Mouse (Mus musculus) hindbrain, embryonic 14.5 days (tissue): ENCODE results near the gene Cd46. TPM values are rescaled to one million over a fixed set of nuclear protein-coding genes. Genes with fewer than 3 reads are reported as not detected.

Experiments used
- ATAC-seq: fragments of 200-750 bp; cut with Nextera tagmentation; 2 replicates; pipeline ENCODE4 v1.8.0; 2017; ENCODE audit warnings: moderate number of reproducible peaks, mild to moderate bottlenecking, moderate TSS enrichment, moderate library complexity; ENCODE audit not compliant: low FRiP score
- DNase-seq: peaks from one replicate; pipeline ENCODE4 v3.0.0-alpha.2; 2015; ENCODE audit warnings: low spot score
- H3K27ac ChIP-seq: fragments of 300-500 bp; sonication (generic); 2 replicates; pipeline ENCODE4 v1.5.1; 2014; ENCODE audit warnings: mild to moderate bottlenecking, moderate library complexity
- H3K27me3 ChIP-seq: fragments of 300-500 bp; sonication (generic); 2 replicates; pipeline ENCODE4 v1.6.1; 2014; ENCODE audit warnings: mild to moderate bottlenecking, low read length, mixed read lengths; ENCODE audit not compliant: control insufficient read depth, insufficient read depth
- H3K36me3 ChIP-seq: fragments of 300-500 bp; sonication (generic); replicated peaks from 2 replicates; pipeline ENCODE4 v1.6.1; 2014; ENCODE audit not compliant: control insufficient read depth, insufficient read depth
- H3K4me1 ChIP-seq: fragments of 300-500 bp; sonication (generic); replicated peaks from 2 replicates; pipeline ENCODE4 v1.6.1; 2014; ENCODE audit warnings: antibody characterized with exemption, low read length, mixed read lengths; ENCODE audit not compliant: control insufficient read depth, insufficient read depth
- H3K4me2 ChIP-seq: fragments of 300-500 bp; sonication (generic); replicated peaks from 2 replicates; pipeline ENCODE4 v1.6.1; 2014; ENCODE audit warnings: mild to moderate bottlenecking, moderate library complexity
- H3K4me3 ChIP-seq: fragments of 300-500 bp; sonication (generic); replicated peaks from 2 replicates; pipeline ENCODE4 v1.5.1; 2014; ENCODE audit warnings: mild to moderate bottlenecking, low read length
- H3K9ac ChIP-seq: fragments of 300-500 bp; sonication (generic); 2 replicates; pipeline ENCODE4 v1.6.1; 2014
- H3K9me3 ChIP-seq: fragments of 300-500 bp; sonication (generic); 2 replicates; pipeline ENCODE4 v1.6.1; 2016; ENCODE audit warnings: low read length; ENCODE audit not compliant: control insufficient read depth
- WGBS: fragments of 180-500 bp; shearing (Covaris S2); extraction: QIAGEN DNeasy Blood & Tissue Kit; methylation state at CpG from one replicate; pipeline ENCODE4 v1.1.7; 2014; 5-methylcytosine and 5-hydroxymethylcytosine counted together
- polyA plus RNA-seq: library from polyadenylated mRNA; unstranded; fragments of >200 nt; fragmentation: Nextera tagmentation; extraction: Ambion mirVana; gene quantifications from 2 replicates; pipeline ENCODE4 v1.2.1, GENCODE M21; 2014

The Cd46 gene
- polyA plus RNA-seq: 0.99 and 1.7 TPM in 2 replicates

DNA sequence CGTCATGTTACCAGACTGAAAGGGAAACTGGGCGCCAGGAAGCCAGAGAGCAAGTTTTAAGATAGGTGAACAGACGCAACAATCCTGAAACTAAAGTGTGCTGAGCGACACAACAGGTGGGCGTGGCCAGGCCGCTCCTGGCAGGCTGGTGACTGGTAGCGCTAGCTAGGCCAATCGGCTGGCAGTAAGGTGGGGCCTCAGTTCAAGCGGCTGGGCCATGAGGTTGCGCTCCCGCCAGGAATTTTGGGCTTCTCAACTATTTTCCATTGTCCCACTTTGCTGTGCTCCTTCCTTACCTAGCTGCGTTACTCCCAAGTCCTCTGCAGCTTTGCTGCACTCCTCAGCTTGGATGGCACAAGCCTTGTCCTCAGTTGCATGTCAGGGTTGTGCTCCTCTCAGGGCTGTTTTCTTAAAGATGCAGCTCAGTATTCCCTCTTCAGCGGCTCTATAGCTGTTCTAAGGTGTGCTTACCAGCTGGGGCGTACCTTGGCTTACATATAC is at the start of gene Cd46:
Gene Cd46, minus strand, starts transcription at position 30 of the 501 bp plus-strand sequence.
- 0 out of 2 replicates have a peak, but pooled peaks cover 7% of the 10 kb centered on the region for H3K4me1 ChIP-seq
- H3K9ac ChIP-seq: 0 out of 2 replicates have a peak within 1 kb of the TSS, but pooled peaks have one; percentile 36
- H3K4me2 ChIP-seq: peak within 1 kb of the TSS; percentile 53
- peaks cover 6% of the 10 kb centered on the region; the same call in 1 of the 2 replicates for H3K36me3 ChIP-seq
- WGBS: 4% methylated on average over 14 of the region's 14 CpGs
- DNase-seq (peak; percentile 57), ATAC-seq (peak; percentile 87; the same call in 1 of the 2 replicates)
- no peak within 1 kb of the TSS for H3K27ac ChIP-seq
- no peaks in the 10 kb centered on the region for H3K27me3 ChIP-seq
- peak within 1 kb of the TSS; percentile 25 for H3K4me3 ChIP-seq
- H3K9me3 ChIP-seq: no peaks in the 10 kb centered on the region

DNA sequence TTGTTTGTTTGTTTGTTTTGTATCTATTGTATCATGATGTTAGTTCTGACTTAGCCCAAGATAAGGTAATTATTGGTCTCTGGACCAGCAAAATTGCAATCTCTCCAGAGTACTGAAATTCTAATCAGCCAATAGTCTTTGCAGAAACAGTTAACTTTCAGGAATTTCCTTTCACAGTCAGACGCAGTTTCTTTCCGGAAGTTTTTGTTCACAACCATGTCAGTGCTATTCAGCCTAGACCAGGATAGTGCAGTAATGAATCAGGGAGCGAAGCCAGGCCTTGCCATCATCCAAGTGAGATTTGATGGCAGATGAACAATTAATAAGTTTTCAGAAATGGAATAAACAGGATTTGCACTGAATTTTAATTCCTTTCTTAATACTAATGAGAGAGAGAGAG is 40.0 kb upstream of the Cd46 start:
- Histone ChIP-seq H3K27me3 (no peaks in the 10 kb centered on the region), H3K4me3 (peak overlapping the region; percentile 58), H3K4me1 (peaks cover 9% of the 10 kb centered on the region; the same call in 1 of the 2 replicates), H3K27ac (peak overlapping the region; percentile 94; the same call in 1 of the 2 replicates), H3K4me2 (peak overlapping the region; percentile 63), H3K36me3 (peaks cover 12% of the 10 kb centered on the region), H3K9ac (peak overlapping the region; percentile 78; the same call in 1 of the 2 replicates), H3K9me3 (no peaks in the 10 kb centered on the region)
- no peak for DNase-seq
- WGBS: 61% methylated on average over 3 of the region's 3 CpGs
- ATAC-seq: no peak

DNA sequence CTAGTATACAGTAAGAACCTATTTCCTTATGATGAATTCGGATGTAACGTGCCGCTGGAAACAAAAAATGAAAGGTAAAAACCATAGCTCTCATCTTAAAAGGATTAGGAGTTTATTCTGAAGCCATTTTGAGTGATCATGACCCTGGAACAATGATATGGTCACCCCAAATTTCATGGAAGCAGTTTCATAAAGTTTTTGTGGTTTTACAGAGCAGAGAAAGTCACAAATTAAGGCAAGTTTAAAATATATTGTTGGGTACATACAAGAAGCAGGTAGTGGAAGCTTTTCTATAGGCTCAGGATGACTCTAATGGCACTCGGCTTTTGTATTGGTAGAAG is 39.6 kb upstream of the Cd46 start:
- ATAC-seq (no peak), DNase-seq (no peak)
- peaks cover 9% of the 10 kb centered on the region; the same call in 1 of the 2 replicates for H3K4me1 ChIP-seq
- peaks cover 12% of the 10 kb centered on the region for H3K36me3 ChIP-seq
- peak overlapping the region; percentile 94 for H3K27ac ChIP-seq
- H3K9me3 ChIP-seq: no peaks in the 10 kb centered on the region
- peak overlapping the region; percentile 58 for H3K4me3 ChIP-seq
- WGBS: 28% methylated on average over 4 of the region's 4 CpGs
- H3K9ac ChIP-seq: peak overlapping the region; percentile 78
- no peaks in the 10 kb centered on the region for H3K27me3 ChIP-seq
- H3K4me2 ChIP-seq: peak overlapping the region; percentile 63

DNA sequence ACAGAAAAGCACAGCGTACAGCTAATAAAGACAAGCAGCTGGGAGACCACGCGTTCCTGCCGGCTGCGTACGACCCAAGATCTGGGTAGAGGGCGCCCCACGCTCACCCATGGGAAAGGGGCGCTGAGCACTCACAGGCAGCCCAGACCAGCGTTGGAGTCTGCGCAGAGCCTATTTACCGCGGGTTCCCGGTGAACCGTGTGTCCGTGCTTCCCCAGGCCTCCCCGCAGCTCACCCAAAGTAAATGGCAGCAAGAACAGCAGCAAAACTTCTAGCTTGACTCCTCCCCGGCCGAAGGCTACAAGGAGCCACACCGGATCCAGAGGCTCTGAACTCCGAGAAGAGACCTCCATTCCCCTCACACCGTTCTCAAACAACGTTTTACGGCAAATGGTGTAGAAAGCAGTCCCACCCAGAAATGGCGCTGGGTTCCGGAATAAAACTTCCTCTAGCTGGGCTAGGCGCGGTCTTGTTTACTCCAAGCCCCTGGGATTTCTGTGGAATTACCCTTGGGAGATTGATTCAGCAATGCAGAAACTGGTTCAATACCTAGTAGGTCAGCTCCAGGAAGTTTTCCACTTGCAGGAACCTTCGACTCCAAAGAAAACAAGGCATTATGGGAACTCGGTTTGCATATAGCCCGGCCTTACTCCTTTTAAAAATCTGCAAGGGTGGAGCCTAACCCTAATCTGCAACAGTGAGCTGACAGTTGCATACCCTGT is 39.1 kb upstream of the Cd46 start, which contains the start of gene Cr1l:
Gene Cr1l, minus strand, starts transcription at position 634 of the 722 bp plus-strand sequence.
- ATAC-seq (peak; percentile 98), DNase-seq (peak; percentile 85)
- Histone ChIP-seq H3K4me1 (peaks cover 9% of the 10 kb centered on the region; the same call in 1 of the 2 replicates), H3K9me3 (no peaks in the 10 kb centered on the region), H3K4me3 (peak within 1 kb of the TSS; percentile 58), H3K27ac (peak within 1 kb of the TSS; percentile 94), H3K4me2 (peak within 1 kb of the TSS; percentile 63), H3K27me3 (no peaks in the 10 kb centered on the region), H3K9ac (peak within 1 kb of the TSS; percentile 78), H3K36me3 (peaks cover 12% of the 10 kb centered on the region)
- WGBS: under 1% methylated on average over 31 of the region's 31 CpGs

DNA sequence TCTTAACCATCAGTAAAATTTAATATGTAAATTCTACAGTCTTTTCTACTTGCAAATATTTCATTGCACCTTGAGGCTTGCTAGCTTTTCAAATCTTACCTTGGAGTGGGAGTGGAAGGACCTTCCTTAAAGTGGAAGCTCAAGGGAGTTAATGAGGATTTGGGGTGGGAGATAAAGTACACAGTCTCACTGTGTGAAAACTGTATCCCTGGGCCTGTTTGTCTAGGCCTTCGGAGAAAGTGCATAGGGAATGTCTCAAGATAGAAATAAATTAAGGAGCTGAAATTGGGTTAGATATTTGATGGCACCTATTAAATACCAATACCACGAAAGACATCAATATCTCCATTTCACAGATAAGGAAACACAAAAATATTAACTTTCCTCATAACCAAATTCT is 38.4 kb upstream of the Cd46 start:
- Histone ChIP-seq H3K9ac (peak overlapping the region; percentile 78), H3K4me3 (peak overlapping the region; percentile 58), H3K9me3 (no peaks in the 10 kb centered on the region), H3K4me1 (peaks cover 9% of the 10 kb centered on the region; the same call in 1 of the 2 replicates), H3K36me3 (peaks cover 12% of the 10 kb centered on the region), H3K4me2 (peak overlapping the region; percentile 63), H3K27ac (peak overlapping the region; percentile 94), H3K27me3 (no peaks in the 10 kb centered on the region)
- 20% methylated on average over 2 of the region's 2 CpGs for WGBS
- DNase-seq: peak; percentile 31
- peak; percentile 35; the same call in 1 of the 2 replicates for ATAC-seq

DNA sequence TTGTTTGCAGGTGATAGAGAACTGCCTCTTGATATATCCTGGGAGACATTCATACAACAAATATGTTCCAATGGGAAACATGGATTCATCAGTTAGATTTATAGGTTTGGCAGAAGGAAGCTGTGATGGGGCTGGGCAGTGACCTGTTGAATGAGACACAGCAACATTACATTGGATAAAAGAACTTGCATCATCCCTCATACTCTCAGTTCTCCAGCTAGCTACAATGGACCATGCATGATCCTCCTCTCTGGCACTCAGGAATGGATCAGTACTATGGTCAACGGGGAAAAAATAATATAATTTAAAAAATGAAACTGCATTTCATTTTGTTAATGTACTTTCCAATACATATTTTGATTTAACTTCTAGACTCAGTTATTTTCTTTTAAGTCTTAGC is 37.8 kb upstream of the Cd46 start:
- ATAC-seq (no peak), DNase-seq (no peak)
- Histone ChIP-seq H3K36me3 (peaks cover 12% of the 10 kb centered on the region), H3K27ac (no peak overlapping the region), H3K9ac (no peak overlapping the region), H3K4me1 (peaks cover 9% of the 10 kb centered on the region; the same call in 1 of the 2 replicates), H3K4me3 (no peak overlapping the region), H3K4me2 (peak overlapping the region; percentile 25; the same call in 1 of the 2 replicates), H3K27me3 (no peaks in the 10 kb centered on the region), H3K9me3 (no peaks in the 10 kb centered on the region)
- 83% methylated on average over 1 of the region's 1 CpGs for WGBS

DNA sequence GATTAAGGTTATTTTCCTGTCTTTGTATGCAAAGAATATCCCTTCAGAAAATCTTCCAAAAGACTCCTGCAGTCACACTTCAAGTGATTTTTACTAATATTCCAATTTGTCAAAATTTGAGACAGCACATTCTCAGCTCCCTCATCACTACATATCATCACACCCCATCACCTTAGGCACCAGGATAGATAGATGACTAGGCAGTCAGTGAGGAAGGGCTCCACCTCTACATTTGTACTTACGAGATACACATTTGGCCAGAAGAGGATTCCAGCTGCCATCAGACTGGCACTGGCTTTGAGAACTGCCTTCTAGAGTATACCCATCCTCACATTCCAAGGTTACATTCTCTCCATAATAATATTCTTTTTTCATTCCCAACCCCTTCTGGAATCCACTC is 22.4 kb upstream of the Cd46 start:
- Histone ChIP-seq H3K36me3 (peaks cover 41% of the 10 kb centered on the region), H3K9me3 (no peaks in the 10 kb centered on the region), H3K4me3 (no peak overlapping the region), H3K9ac (no peak overlapping the region), H3K27me3 (no peaks in the 10 kb centered on the region), H3K4me2 (no peak overlapping the region), H3K27ac (no peak overlapping the region), H3K4me1 (no peaks in the 10 kb centered on the region)
- WGBS: 96% methylated on average over 1 of the region's 1 CpGs
- no peak for DNase-seq
- ATAC-seq: no peak

DNA sequence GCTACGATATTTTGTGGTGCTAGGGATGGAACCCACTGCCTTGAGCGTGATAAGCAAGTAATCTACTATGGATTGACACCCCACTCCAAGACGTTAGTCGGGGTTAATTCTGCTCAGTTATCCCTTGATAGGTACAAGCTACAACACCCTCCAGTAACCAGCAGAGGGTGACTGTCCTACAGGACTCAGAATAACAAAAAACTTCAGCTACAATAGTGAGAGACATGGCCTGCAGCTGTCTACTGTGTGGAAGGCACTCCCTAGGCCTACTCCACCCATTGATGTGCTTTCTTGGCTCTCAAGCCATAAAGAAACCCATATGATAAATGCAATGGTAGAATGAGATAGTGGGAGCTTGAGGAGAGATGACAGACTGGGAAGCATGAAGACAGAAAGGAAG is 21.6 kb upstream of the Cd46 start:
- no peak for ATAC-seq
- no peaks in the 10 kb centered on the region for H3K27me3 ChIP-seq
- WGBS: 86% methylated on average over 4 of the region's 4 CpGs

DNA sequence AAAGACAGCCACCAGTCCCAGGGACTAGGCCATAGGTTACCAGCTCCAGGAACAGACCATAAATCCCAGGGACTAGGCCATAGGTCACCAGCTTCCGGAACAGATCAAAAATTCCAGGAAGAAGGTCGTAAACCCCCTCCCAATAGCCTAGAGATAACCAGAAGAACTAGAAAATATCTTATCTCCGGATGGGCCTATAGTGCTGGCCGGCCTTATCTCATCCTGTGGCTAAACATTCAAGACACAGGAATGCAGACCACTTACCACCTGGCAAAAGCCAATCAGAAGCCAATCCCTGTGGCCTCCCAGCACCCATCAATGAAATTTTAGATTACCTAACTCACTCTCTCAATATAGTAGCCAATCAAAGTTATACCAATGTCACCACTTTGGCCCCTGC is 8.6 kb upstream of the Cd46 start:
- no peaks in the 10 kb centered on the region for H3K4me1 ChIP-seq
- ATAC-seq: no peak
- no peak overlapping the region for H3K4me2 ChIP-seq
- H3K27ac ChIP-seq: no peak overlapping the region
- H3K9ac ChIP-seq: no peak overlapping the region
- DNase-seq: no peak
- no peaks in the 10 kb centered on the region for H3K27me3 ChIP-seq
- H3K9me3 ChIP-seq: no peaks in the 10 kb centered on the region
- H3K4me3 ChIP-seq: no peak overlapping the region
- peaks cover 20% of the 10 kb centered on the region for H3K36me3 ChIP-seq
- WGBS: 95% methylated on average over 4 of the region's 4 CpGs

More for the DNA sequence above, 21.6 kb upstream of the Cd46 start:
- no peak overlapping the region for H3K4me3 ChIP-seq
- no peak overlapping the region for H3K9ac ChIP-seq
- no peak overlapping the region for H3K4me2 ChIP-seq
- H3K4me1 ChIP-seq: no peaks in the 10 kb centered on the region
- no peak for DNase-seq
- no peak overlapping the region for H3K27ac ChIP-seq
- H3K9me3 ChIP-seq: no peaks in the 10 kb centered on the region
- peaks cover 41% of the 10 kb centered on the region for H3K36me3 ChIP-seq
